ENCODE assay signal across 25 mouse cellular contexts in the genomic region with DNA sequence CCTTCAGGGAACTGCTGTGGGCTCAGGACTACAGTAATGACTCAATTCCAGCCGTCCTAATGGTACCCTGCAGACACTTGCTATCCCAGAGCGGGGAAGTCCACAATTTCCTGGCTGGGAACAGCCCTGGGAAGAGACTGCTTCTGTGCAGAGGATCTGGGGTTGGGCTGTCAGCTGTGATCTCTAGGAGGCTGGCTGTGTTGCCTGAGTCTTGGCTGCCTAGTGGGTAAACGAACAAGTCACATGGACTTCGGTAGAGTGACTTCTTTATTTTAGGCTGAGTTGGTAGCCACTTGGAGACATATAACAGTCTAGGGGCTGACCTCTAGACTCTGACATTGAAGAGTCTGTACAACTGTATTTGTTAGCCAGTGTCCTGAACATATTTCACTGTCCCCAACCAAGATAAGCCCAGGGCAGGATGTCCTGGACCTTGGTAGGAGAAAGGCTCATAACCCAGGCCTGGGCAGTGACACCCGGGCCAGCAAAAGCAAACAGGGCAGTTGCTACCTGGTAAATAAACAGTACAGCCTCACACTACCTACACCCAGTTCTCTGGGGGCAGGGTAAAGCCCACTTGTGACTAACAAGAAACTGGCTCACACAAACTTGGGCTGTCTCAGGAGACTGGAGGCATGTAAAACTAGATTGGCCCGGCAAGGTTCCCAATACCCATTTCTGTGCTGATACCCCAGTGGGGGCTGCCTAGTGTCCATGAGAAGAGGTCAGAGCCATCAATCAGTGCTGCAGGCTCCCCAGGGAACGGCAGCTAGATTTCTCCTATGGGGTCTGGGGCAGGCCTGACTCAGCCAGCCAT. TPM values are rescaled to one million over a fixed set of nuclear protein-coding genes. Genes with fewer than 3 reads are reported as not detected.
DNase-seq lines count a peak whose midpoint lies in the region; ATAC-seq and TF ChIP-seq lines count a peak whose summit lies in the region.
"Had no signal": no experiment of that assay in that cellular context is flagged by ENCODE, and none has a peak within 500 bp of the region (broad histone marks: within the 10 kb centered on the region; RNA-seq: fewer than 3 reads in every experiment).

No protein-coding gene starts in this region.

- H3K9ac ChIP-seq in liver, adult 2 months (ENCODE audit: low read depth, low read length) = peak overlapping the region; percentile 51
- no peak overlapping the region for H3K9ac ChIP-seq in liver, embryonic 11.5 days (ENCODE audit: low read depth, low read length)
- no peak overlapping the region for H3K9ac ChIP-seq in midbrain, embryonic 11.5 days (ENCODE audit: low read length)
- no peak overlapping the region for H3K9ac ChIP-seq in midbrain, embryonic 13.5 days (replicated peaks)
- H3K9ac ChIP-seq: embryonic facial prominence, embryonic 15.5 days; forebrain, postnatal 0 days; hindbrain, embryonic 14.5 days had no signal

- no peaks in the 10 kb centered on the region for H3K79me2 ChIP-seq in liver, adult 2 months (ENCODE audit: control insufficient read depth, insufficient read depth, low read length)

- no peak for ATAC-seq in liver, embryonic 11.5 days (replicated peaks; ENCODE audit: low FRiP score)
- no peak for ATAC-seq in midbrain, embryonic 11.5 days (ENCODE audit: low FRiP score)
- ATAC-seq in midbrain, embryonic 13.5 days = no peak
- ATAC-seq: activated CD4-positive, CD25-positive, alpha-beta regulatory T cell, adult 4 months; forebrain, embryonic 14.5 days; forebrain, postnatal 0 days; hindbrain, postnatal 0 days; inflammation-experienced regulatory T-cells, adult 6 months; intestine, embryonic 16.5 days had no signal

- no peaks in the 10 kb centered on the region for H3K27me3 ChIP-seq in liver, adult 2 months (ENCODE audit: control insufficient read depth, insufficient read depth, low read length)
- no peaks in the 10 kb centered on the region for H3K27me3 ChIP-seq in liver, embryonic 11.5 days (replicated peaks; ENCODE audit: control insufficient read depth, insufficient read depth, low read length)
- H3K27me3 ChIP-seq in midbrain, embryonic 11.5 days (ENCODE audit: control insufficient read depth, insufficient read depth, low read length) = no peaks in the 10 kb centered on the region
- H3K27me3 ChIP-seq in midbrain, embryonic 13.5 days = no peaks in the 10 kb centered on the region
- H3K27me3 ChIP-seq: embryonic facial prominence, embryonic 15.5 days had no signal

- H3K4me2 ChIP-seq in liver, embryonic 11.5 days = no peak overlapping the region
- H3K4me2 ChIP-seq in midbrain, embryonic 11.5 days = no peak overlapping the region
- no peak overlapping the region for H3K4me2 ChIP-seq in midbrain, embryonic 13.5 days (replicated peaks)
- H3K4me2 ChIP-seq: embryonic facial prominence, embryonic 15.5 days; heart, embryonic 11.5 days; hindbrain, embryonic 14.5 days had no signal

- H3K27ac ChIP-seq in liver, adult 2 months (replicated peaks; ENCODE audit: insufficient read depth, low read depth, low read length) = peak overlapping the region; percentile 96
- H3K27ac ChIP-seq in liver, embryonic 11.5 days (ENCODE audit: low read depth, low read length) = no peak overlapping the region
- H3K27ac ChIP-seq in midbrain, embryonic 11.5 days (ENCODE audit: low read depth, low read length) = no peak overlapping the region
- H3K27ac ChIP-seq in midbrain, embryonic 13.5 days = no peak overlapping the region
- H3K27ac ChIP-seq: embryonic facial prominence, embryonic 15.5 days; gastrocnemius, adult 2 months; hindbrain, embryonic 14.5 days; hindbrain, postnatal 0 days had no signal

- no peak overlapping the region for H3K4me3 ChIP-seq in liver, adult 2 months (ENCODE audit: insufficient read depth, low read depth, low read length)
- no peak overlapping the region for H3K4me3 ChIP-seq in liver, embryonic 11.5 days (ENCODE audit: low read depth, low read length)
- H3K4me3 ChIP-seq in midbrain, embryonic 11.5 days (ENCODE audit: low read depth, low read length) = no peak overlapping the region
- no peak overlapping the region for H3K4me3 ChIP-seq in midbrain, embryonic 13.5 days (replicated peaks)
- H3K4me3 ChIP-seq: embryonic facial prominence, embryonic 15.5 days; gastrocnemius, adult 2 months had no signal

- peaks cover 42% of the 10 kb centered on the region for H3K4me1 ChIP-seq in liver, adult 2 months (ENCODE audit: control insufficient read depth, insufficient read depth, low read length)
- H3K4me1 ChIP-seq in liver, embryonic 11.5 days (replicated peaks; ENCODE audit: control insufficient read depth, insufficient read depth, low read length) = 0 out of 2 replicates have a peak, but pooled peaks cover 4% of the 10 kb centered on the region
- H3K4me1 ChIP-seq in midbrain, embryonic 11.5 days (ENCODE audit: control insufficient read depth, insufficient read depth, low read length) = no peaks in the 10 kb centered on the region
- no peaks in the 10 kb centered on the region for H3K4me1 ChIP-seq in midbrain, embryonic 13.5 days (replicated peaks)
- H3K4me1 ChIP-seq: embryonic facial prominence, embryonic 15.5 days had no signal

- no peak for TF ChIP-seq POLR2A in liver, adult 2 months (IDR thresholded peaks at IDR 0.05; ENCODE audit: extremely low read depth, insufficient read depth, low read length)

- H3K9me3 ChIP-seq in liver, embryonic 11.5 days (ENCODE audit: control insufficient read depth, low read length) = no peaks in the 10 kb centered on the region
- H3K9me3 ChIP-seq in midbrain, embryonic 11.5 days (ENCODE audit: control insufficient read depth, low read length) = no peaks in the 10 kb centered on the region
- no peaks in the 10 kb centered on the region for H3K9me3 ChIP-seq in midbrain, embryonic 13.5 days
- H3K9me3 ChIP-seq: embryonic facial prominence, embryonic 15.5 days had no signal

- no peak for TF ChIP-seq CTCF in liver, adult 2 months (IDR thresholded peaks at IDR 0.05; ENCODE audit: low read depth, low read length)

- WGBS in liver, adult 2 months = 17% methylated on average over 7 of the region's 7 CpGs
- 80% methylated on average over 7 of the region's 7 CpGs for WGBS in liver, embryonic 11.5 days
- 90% methylated on average over 7 of the region's 7 CpGs for WGBS in midbrain, embryonic 11.5 days
- WGBS in midbrain, embryonic 13.5 days = 92% methylated on average over 7 of the region's 7 CpGs

- no peaks in the 10 kb centered on the region for H3K36me3 ChIP-seq in liver, adult 2 months (ENCODE audit: control insufficient read depth, insufficient read depth, low read length)
- peaks cover 8% of the 10 kb centered on the region; the same call in 1 of the 2 replicates for H3K36me3 ChIP-seq in liver, embryonic 11.5 days (ENCODE audit: control insufficient read depth, insufficient read depth, low read length)
- H3K36me3 ChIP-seq in midbrain, embryonic 11.5 days (ENCODE audit: control insufficient read depth, insufficient read depth, low read length) = peaks cover 5% of the 10 kb centered on the region
- H3K36me3 ChIP-seq in midbrain, embryonic 13.5 days = peaks cover 61% of the 10 kb centered on the region

- peak; percentile 59 to 68 for DNase-seq in adrenal gland, adult (ENCODE audit: inconsistent age in 2 of 2, low spot score in 1 of 2)
- no peak for DNase-seq in adrenal gland, adult 8-10 months
- peak; percentile 26 to 50 for DNase-seq in heart, adult 18-20 months
- DNase-seq in heart, adult 9 months (ENCODE audit: low spot score in 2 of 2) = no peak
- DNase-seq in liver, adult 2 months (ENCODE audit: extremely low read depth, low read depth, low spot score) = peak; percentile 96
- no peak for DNase-seq in liver, embryonic 11.5 days (ENCODE audit: low spot score)
- DNase-seq in midbrain, embryonic 11.5 days (ENCODE audit: low spot score, missing footprints) = peak; percentile 72
- DNase-seq: adrenal gland, postnatal 14 days; cerebellum, adult 11 months; cerebellum, adult 2 months; cerebellum, adult 9-11 months; cerebellum, postnatal 25 days; forebrain, postnatal 0 days; gastrocnemius, adult 2 months; gastrocnemius, postnatal 14 days; heart, postnatal 4 days had no signal

RNA-seq across cellular contexts. Expression of gene Spata2l, which starts 6.3 kb away (rescaled TPM):
- 10 to 100 TPM; 12.0 to 20.4 (median 17.1) TPM for total RNA-seq in adrenal gland, adult 8-10 months (2022)
- 1 to 10 TPM; 7.0 to 7.9 TPM for total RNA-seq in heart, adult 18-20 months (2021)
- 16.8 and 18.1 TPM in 2 replicates for total RNA-seq in liver, adult 2 months (2014; rRNA removed)
- polyA plus RNA-seq in liver, adult 2 months (2012; rRNA removed) = 27.3 and 41.2 TPM in 2 replicates
- polyA plus RNA-seq in liver, embryonic 11.5 days (2014; fragmentation: Nextera tagmentation; extraction: Ambion mirVana) = 2.0 and 2.2 TPM in 2 replicates
- polyA plus RNA-seq in midbrain, embryonic 11.5 days (2014; fragmentation: Nextera tagmentation; extraction: Ambion mirVana) = 1.2 and 1.7 TPM in 2 replicates
- polyA plus RNA-seq in midbrain, embryonic 13.5 days (2015; fragmentation: Nextera tagmentation; extraction: Ambion mirVana) = 2.7 and 2.8 TPM in 2 replicates

RNA-seq across cellular contexts. Expression of gene Zfp276, which starts 11.7 kb away (rescaled TPM):
- 10 to 100 TPM; 18.2 to 37.2 (median 27.8) TPM for total RNA-seq in adrenal gland, adult 8-10 months (2022)
- 10 to 100 TPM; 10.3 to 13.4 TPM for total RNA-seq in heart, adult 18-20 months (2021)
- total RNA-seq in liver, adult 2 months (2014; rRNA removed) = 21.3 and 26.3 TPM in 2 replicates
- 17.7 and 24.5 TPM in 2 replicates for polyA plus RNA-seq in liver, adult 2 months (2012; rRNA removed)
- polyA plus RNA-seq in liver, embryonic 11.5 days (2014; fragmentation: Nextera tagmentation; extraction: Ambion mirVana) = 16.0 and 18.8 TPM in 2 replicates
- 15.2 and 19.0 TPM in 2 replicates for polyA plus RNA-seq in midbrain, embryonic 11.5 days (2014; fragmentation: Nextera tagmentation; extraction: Ambion mirVana)
- 23.6 and 26.3 TPM in 2 replicates for polyA plus RNA-seq in midbrain, embryonic 13.5 days (2015; fragmentation: Nextera tagmentation; extraction: Ambion mirVana)

RNA-seq across cellular contexts. Expression of gene Vps9d1, which starts 11.8 kb away (rescaled TPM):
- 10 to 100 TPM; 23.2 to 50.0 (median 37.6) TPM for total RNA-seq in adrenal gland, adult 8-10 months (2022)
- total RNA-seq in heart, adult 18-20 months (2021) = 10 to 100 TPM; 27.8 to 31.5 TPM
- 5.6 and 6.6 TPM in 2 replicates for total RNA-seq in liver, adult 2 months (2014; rRNA removed)
- 40.9 and 48.8 TPM in 2 replicates for polyA plus RNA-seq in liver, adult 2 months (2012; rRNA removed)
- 9.2 and 10.7 TPM in 2 replicates for polyA plus RNA-seq in liver, embryonic 11.5 days (2014; fragmentation: Nextera tagmentation; extraction: Ambion mirVana)
- 23.7 and 23.8 TPM in 2 replicates for polyA plus RNA-seq in midbrain, embryonic 11.5 days (2014; fragmentation: Nextera tagmentation; extraction: Ambion mirVana)
- polyA plus RNA-seq in midbrain, embryonic 13.5 days (2015; fragmentation: Nextera tagmentation; extraction: Ambion mirVana) = 51.5 and 53.4 TPM in 2 replicates

RNA-seq across cellular contexts. Expression of gene Cdk10, which starts 17.7 kb away (rescaled TPM):
- total RNA-seq in adrenal gland, adult 8-10 months (2022) = 10 to 100 TPM; 50.5 to 91.6 (median 76.1) TPM
- total RNA-seq in heart, adult 18-20 months (2021) = 10 to 100 TPM; 17.5 to 24.2 TPM
- total RNA-seq in liver, adult 2 months (2014; rRNA removed) = 16.9 and 18.2 TPM in 2 replicates
- polyA plus RNA-seq in liver, adult 2 months (2012; rRNA removed) = 29.8 and 45.1 TPM in 2 replicates
- polyA plus RNA-seq in liver, embryonic 11.5 days (2014; fragmentation: Nextera tagmentation; extraction: Ambion mirVana) = 22.8 and 25.0 TPM in 2 replicates
- polyA plus RNA-seq in midbrain, embryonic 11.5 days (2014; fragmentation: Nextera tagmentation; extraction: Ambion mirVana) = 30.9 and 34.3 TPM in 2 replicates
- 48.3 and 48.7 TPM in 2 replicates for polyA plus RNA-seq in midbrain, embryonic 13.5 days (2015; fragmentation: Nextera tagmentation; extraction: Ambion mirVana)

RNA-seq across cellular contexts. Expression of gene Spata33, which starts 29.7 kb away (rescaled TPM):
- 1 to 10 TPM; 1.7 to 7.6 (median 4.4) TPM for total RNA-seq in adrenal gland, adult 8-10 months (2022)
- 10 to 100 TPM; 28.5 to 31.6 TPM for total RNA-seq in heart, adult 18-20 months (2021)
- total RNA-seq in liver, adult 2 months (2014; rRNA removed) = 0.28 and 0.34 TPM in 2 replicates
- 0.13 and 0.61 TPM in 2 replicates for polyA plus RNA-seq in liver, adult 2 months (2012; rRNA removed)
- 1.4 and 1.7 TPM in 2 replicates for polyA plus RNA-seq in liver, embryonic 11.5 days (2014; fragmentation: Nextera tagmentation; extraction: Ambion mirVana)
- 5.9 and 6.0 TPM in 2 replicates for polyA plus RNA-seq in midbrain, embryonic 11.5 days (2014; fragmentation: Nextera tagmentation; extraction: Ambion mirVana)
- polyA plus RNA-seq in midbrain, embryonic 13.5 days (2015; fragmentation: Nextera tagmentation; extraction: Ambion mirVana) = 6.5 and 7.2 TPM in 2 replicates
- polyA plus RNA-seq: activated CD4-positive, CD25-positive, alpha-beta regulatory T cell, adult 4 months; inflammation-experienced regulatory T-cells, adult 6 months had no signal

Comparison
In these comparisons a context has a peak if more than half of its experiments do, and no peak if none do; other contexts are left out.
1. DNase-seq: peak in adrenal gland, adult (2 of 2), heart, adult 18-20 months (2 of 2), liver, adult 2 months (single experiment) and midbrain, embryonic 11.5 days (single experiment); none in adrenal gland, adult 8-10 months (single experiment), heart, adult 9 months (0 of 2) and liver, embryonic 11.5 days (single experiment).